Mouse (Mus musculus): ENCODE results near the gene 9330182L06Rik. TPM values are rescaled to one million over a fixed set of nuclear protein-coding genes. Genes with fewer than 3 reads are reported as not detected.

9330182L06Rik gene
- not detected for polyA plus RNA-seq (2017; shearing (Covaris generic))

GRCm38 (mm10) chr5:9265586-9266279 is at the start of gene 9330182L06Rik:
9330182L06Rik (plus strand) TSS chr5:9266118.

Other genes starting within 250 kb of the 9330182L06Rik start
- 147 TPM for gene Tmem243, start 165.4 kb upstream of the 9330182L06Rik start, polyA plus RNA-seq (2017; shearing (Covaris generic))
- gene Dmtf1, start 104.3 kb upstream of the 9330182L06Rik start, polyA plus RNA-seq (2017; shearing (Covaris generic)): 84.0 TPM